Mouse (Mus musculus) C2C12 (cell line): ENCODE results near the gene Mtfp1.

Source experiments
- CEBPB ChIP-seq: IDR thresholded peaks from one replicate; pipeline ENCODE4 v1.6.1; 2011; ENCODE audit warnings: low read depth, mild to moderate bottlenecking, control low read depth, moderate library complexity
- CTCF ChIP-seq: IDR thresholded peaks from one replicate; pipeline ENCODE4 v1.5.1; 2011; ENCODE audit not compliant: control insufficient read depth, insufficient read depth, insufficient read length
- FOSL1 ChIP-seq: IDR thresholded peaks from one replicate; pipeline ENCODE4 v1.8.0; 2011; ENCODE audit warnings: mild to moderate bottlenecking, low read length; ENCODE audit not compliant: poor library complexity, insufficient read depth, severe bottlenecking
- MAX ChIP-seq: IDR thresholded peaks from one replicate; pipeline ENCODE4 v1.6.1; 2011; ENCODE audit warnings: mild to moderate bottlenecking, control low read depth
- MYOD1 ChIP-seq: IDR thresholded peaks from one replicate; pipeline ENCODE4 v1.6.1; 2011; ENCODE audit warnings: low read depth; ENCODE audit not compliant: control insufficient read depth, insufficient read length

GRCm38 (mm10) chr11:4127059-4127458, 31.8 kb upstream of the Mtfp1 start:
- no peak for TF ChIP-seq CTCF
- no peak for TF ChIP-seq MYOD1
- TF ChIP-seq FOSL1 = no peak
- no peak for TF ChIP-seq CEBPB
- TF ChIP-seq MAX = no peak
